Mouse (Mus musculus) adrenal gland (tissue): ENCODE data around the gene Fmo5.

ENCODE experiments used
- intact Hi-C: fragments of 180-260 bp; cut with DNase I; formaldehyde crosslinking; loops from one replicate; pipeline ENCODE4 v1.15.1; 2025
- microRNA-seq, 2 experiments: library from miRNA; unstranded; fragments of <30 nt; microRNA quantifications; one replicate each; pipeline ENCODE4; 2019

Fmo5 gene

DNA sequence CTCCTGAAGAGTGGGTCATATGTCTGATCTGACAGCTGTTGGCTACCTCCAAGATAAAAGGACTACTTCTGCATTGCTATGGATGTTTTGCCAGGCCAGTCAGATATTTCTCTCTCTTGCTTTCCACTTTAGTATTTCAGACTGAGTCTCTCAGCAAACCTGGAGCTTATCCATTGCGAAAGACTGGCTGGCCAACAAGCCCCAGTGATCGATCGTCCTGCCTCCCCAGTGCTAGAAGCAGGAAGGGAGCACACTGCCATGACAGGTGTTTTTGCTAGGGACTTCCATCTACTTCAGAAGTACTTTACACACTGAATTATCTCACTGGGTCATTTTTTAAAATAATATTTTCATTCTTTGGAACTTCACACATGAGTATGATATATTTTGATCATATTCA, 49.8 kb downstream of the Fmo5 start:
- intact Hi-C loops: no loop called here

DNA sequence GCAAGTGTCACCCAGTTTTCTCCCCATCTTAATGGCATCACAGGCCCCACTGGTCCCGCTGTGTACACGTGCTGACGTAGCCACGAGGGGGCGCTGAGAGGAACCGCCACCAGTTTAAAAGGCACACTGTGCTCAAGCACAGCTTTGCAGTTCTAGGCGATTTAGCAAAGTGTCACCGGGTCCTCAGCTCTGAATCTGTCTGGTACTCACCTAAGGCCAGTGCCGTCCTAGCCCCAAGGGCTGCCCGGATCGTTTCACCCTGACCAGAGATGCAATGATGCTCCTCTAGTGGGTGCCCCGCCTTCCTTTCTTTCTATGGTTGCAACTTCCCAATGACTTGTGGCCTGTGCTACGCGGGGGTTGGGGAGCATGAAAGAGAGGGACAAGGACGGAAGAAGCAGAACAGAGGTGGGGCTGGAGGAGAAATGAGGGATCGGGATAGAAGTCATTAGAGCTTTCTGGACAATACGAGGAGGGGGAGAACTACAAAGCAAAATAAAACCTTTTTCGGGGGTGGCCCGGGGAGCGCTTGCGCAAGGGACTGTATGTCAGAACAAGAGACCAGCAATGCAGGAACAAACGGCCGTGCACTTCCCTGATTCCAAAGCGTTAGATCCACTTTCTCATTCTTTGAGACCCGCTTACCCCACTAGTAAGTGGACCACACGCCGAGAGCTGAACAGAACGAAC, 52.2 kb downstream of the Fmo5 start:
- intact Hi-C loops: no loop called here

DNA sequence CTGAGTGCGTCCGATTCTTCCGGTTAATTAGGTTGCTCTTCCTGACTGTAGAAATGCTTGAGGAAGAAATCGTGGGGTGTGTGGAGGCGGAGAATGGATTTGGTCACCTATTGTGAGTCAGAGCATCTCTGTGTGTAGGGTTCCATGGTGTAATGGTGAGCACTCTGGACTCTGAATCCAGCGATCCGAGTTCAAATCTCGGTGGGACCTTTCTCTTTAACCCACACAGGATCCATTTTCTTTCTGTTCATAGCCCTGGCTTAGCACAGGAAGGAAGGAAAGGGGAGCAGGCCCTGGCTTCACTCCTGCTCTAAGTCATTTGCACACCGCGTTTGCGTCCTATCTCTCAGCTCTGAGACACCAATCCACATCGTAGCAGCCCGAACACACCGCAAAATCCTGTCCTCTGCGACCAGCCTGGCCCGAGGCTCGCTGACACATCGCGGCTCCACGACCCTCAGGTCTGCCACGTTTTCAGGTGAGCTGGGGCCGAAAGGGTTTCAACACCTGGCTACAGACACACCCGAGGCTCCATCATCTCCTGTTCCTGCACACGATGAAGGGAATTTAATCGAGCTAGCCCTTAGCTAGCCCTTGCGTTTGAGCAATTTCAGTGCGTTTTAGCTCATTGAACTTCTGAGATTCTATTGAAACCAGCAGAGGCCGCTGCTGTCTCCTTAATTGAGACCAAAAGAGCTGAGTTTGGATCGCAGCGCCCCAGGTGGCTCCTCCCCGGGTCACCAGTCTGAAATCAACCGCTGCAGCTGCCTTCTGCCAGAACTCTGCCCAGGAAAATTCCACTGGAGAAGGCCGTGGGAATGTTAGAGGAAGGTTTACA, 52.9 kb downstream of the Fmo5 start:
- intact Hi-C loops: loop anchor here (2.0 kb wide), 1 partner anchor 197 kb away; no protein-coding TSS in a partner anchor

DNA sequence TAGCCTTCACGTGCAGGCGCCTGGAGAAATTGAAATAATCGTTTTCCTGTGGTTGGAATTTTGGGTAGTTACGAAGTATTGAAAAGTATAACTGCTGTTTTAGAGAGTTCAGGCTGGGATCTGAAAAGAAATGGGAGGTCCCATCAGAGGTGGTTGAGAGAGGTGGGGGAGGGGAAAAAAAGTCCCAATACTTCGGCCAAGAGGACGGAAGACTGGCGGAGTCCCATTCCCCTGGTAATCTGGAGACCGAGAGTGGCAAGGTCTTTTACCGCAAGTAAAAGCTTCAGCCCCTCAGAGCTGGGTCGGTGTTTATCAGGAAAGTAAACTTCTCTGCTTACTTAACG, 53.5 kb downstream of the Fmo5 start:
- intact Hi-C loops: loop anchor here (2.0 kb wide), 1 partner anchor 197 kb away; no protein-coding TSS in a partner anchor

DNA sequence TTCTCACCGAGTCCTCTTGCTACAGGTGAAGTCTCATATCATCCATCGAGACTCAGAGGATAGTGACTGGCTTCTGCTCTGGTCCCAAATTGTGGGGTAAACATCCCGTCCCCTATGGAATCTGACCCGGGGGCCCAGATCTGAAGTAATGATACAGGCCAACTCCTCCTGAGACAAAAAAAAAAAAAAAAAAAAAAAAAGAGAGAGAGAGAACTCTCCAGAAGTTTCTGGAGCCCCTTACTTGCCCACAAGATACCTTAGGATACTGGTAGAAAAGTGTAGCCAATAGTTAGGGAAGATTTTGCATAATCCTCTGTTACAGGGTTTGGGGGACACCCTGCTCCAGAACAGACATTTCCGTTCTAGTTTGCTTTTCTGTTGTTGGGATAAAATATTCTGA, 54.0 kb downstream of the Fmo5 start:
- intact Hi-C loops: loop anchor here (2.0 kb wide), 1 partner anchor 196 kb away; no protein-coding TSS in a partner anchor

DNA sequence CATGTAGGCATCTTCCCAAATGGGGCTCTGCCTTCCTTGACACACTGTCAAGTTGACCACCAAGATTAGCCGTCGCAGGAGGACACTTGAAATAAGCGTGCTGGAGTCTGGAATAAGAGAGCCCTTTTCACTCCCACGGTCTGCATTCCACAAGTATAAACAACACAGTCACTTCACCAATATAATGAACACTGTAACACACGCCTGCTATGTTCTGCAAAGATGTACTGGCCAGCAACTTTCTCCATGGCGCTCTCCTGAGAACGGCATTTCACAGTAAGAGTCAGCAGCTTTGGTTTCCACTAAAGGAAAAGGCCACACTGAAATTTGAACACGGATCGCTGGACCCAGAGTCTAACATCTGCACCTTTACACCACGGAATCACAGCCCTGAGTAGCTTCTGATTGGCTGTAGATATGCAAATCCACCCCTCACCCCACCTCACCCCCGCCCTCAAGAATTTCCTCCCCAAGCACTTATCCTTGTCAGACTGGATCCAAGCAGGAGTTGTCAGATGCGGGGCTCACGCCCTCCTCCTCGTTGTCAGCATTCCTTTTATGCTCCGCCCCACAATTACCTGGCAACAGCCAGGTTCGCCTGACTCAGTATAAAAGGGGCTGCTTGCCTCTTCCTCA, 55.1 kb downstream of the Fmo5 start:
- intact Hi-C loops: loop anchor here (2.0 kb wide), 1 partner anchor 195 kb away; no protein-coding TSS in a partner anchor

DNA sequence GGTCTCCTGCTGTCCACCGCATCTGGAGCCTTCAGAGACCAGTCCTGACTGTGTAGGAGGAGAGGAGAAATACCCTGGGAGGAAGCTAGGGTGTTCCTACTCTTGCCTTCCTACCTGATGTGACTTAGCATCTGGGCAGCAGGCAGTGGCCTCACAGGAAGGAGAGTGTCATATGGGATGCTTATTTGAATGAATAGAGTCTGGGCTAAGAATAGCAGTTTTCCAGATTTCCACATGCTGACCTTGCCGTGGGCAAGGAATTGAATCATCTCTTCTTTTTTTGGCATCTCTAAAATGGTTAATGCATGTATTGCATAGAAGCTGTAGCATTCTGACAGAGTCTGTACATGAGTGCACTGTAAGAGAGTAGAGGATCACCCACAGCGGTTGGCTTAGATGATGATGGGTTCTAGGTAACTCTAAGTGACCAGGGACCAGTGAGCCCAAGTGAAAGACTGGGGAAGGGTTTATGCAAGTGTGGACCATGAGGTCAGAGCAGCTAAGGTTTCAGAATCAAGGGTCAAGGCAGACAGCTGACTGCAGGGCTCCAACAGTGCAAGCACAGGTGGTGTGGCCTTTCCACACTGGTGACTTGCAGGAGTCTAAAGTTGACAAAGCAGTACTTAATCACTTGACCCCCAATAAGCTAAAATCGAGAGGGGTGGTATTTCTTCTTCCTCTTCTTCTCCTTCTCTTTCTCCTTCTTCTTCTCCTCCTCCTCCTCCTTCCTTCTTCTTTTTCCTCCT, 57.9 kb downstream of the Fmo5 start:
- intact Hi-C loops: no loop called here

DNA sequence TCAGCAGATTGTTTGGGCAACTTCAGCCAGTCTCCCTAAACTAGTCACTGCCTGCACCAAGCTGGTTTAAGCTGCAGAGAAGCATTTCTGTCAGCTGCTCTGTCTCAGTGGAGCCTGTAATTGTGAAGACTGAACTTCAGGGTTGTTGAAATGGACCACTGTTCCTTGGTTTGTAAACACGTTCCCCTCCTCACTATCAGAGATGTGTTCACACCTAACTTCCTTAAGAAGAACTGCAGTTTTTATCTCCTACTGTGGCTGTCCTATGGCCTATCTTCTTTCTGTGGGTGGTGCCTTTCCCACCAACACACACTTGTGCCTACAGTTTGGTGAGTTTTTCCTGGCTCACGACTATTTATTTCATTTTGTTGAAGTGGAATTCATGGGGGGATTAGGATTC, 60.7 kb downstream of the Fmo5 start:
- intact Hi-C loops: no loop called here

DNA sequence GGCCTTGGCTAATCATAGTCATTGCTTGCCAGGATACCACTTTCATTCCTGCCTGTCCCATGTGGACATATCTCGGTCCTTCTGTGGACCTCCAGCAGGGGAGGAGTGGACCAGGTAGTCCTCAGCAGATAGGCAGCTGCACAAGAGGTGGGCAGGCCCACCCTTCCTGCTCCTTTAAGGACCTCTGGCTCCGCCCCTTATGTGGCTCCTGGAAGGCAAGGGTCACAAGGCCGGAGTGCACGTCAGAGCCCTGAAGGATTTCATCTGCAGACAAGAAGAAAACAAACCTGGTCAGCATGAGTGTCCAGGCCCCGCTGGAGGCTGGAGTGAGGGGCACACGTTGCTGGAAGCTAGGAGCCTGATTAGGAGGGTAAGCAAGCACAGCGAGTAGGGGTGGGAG, 62.0 kb downstream of the Fmo5 start:
- intact Hi-C loops: no loop called here

DNA sequence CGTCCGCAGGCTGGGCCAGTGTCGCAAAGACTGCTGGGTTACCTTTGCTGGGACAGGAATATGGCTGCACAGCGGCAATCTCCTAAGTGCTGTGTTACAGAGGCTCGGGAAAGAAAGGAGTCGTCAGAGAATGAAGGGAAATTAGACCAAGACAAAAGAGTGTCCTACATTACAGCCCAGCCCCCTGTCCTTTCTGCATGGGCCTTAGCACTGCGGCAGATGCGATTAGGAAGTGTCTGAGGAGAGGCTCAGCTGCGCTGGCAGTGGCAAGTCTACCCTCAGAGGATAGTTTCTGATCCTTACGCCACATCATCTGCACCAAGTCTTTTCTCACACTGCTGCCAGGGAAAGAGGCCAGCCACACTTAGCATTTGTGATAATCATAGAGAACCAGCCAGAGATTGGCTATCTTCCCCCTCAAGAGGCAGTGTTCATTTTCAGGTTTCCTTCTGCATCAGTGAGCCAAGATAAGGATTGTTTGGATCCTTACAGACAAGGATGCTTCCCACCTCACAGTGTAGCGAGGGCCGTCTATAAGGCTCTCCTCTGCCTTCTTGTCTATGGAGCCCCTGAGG, 62.9 kb downstream of the Fmo5 start:
- intact Hi-C loops: no loop called here

DNA sequence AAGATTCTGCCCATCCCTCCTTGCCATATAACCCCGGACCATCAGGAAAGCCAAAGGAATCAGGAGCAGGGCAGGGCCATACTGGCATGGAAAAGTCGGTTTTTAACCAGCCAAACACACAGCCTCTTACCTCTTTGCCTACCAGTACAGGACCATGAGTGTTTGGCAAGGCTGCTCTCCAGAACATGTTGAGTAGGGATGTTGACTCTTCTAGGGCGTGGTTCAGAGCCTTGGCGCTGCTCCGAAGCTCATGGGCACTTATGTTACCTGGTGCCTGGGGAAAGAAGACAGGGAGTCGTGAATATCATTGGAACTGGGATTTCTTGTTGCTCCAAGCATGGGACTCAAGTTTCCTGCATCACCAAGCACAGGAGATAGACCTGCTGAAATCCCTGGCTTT, 65.2 kb downstream of the Fmo5 start:
- intact Hi-C loops: no loop called here

DNA sequence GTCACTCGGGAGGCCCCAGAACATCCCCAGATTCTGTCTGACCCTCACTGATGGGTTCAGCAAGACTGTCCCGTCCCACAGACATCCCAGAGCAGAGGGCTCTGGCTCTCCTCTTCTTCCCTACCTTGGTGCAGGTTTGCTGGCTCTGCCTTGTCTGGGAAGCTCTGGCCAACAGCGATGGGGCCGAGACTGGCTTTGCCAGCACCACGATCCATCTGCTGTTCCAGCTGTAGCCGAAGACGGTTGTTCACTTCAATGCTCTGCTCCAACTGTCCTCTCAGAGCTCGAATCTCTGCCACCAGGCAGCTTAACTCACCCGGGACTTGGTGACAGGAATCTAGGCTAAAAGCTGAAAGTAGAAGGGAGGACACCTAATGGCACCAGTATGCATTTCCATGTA, 68.3 kb downstream of the Fmo5 start:
- intact Hi-C loops: no loop called here

DNA sequence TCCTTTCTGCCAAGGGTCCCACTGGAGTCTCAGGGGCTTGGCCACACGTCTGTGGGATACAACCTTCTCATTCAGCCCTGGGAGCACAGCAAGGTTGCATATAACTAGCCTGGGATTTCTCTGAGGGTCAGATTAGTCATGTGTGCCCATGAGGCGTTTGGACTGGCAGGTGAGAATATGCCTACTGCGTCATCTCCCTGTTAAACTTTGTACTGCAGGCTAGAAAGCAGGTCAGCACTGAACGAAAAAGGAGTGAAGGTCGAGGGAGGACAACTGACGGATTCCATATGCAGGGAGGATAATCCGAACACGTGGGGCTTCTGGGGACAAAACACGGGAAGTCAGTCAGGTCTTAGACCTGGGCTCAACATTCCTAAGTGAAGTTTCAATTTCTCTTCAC, 68.7 kb downstream of the Fmo5 start:
- intact Hi-C loops: no loop called here

DNA sequence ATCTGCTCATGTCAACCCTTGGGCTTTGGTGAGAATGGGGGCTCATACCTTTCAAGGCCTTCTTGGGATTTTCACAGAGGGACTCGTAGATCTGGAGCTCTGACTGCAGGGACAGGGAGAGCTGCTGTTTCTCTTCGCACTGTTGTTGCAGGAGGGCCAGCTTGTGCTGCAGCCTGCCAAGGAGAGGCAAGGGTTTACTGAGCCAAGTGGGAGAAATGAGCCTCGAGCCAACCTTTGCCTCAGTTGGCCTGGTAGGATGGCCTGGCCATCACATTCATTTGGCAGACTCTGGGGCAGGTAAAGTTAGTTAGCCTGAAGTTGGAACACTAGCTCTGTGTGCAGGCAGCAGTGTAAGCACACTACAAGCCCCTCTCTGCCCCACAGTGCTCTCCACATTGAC, 70.5 kb downstream of the Fmo5 start:
- intact Hi-C loops: no loop called here

DNA sequence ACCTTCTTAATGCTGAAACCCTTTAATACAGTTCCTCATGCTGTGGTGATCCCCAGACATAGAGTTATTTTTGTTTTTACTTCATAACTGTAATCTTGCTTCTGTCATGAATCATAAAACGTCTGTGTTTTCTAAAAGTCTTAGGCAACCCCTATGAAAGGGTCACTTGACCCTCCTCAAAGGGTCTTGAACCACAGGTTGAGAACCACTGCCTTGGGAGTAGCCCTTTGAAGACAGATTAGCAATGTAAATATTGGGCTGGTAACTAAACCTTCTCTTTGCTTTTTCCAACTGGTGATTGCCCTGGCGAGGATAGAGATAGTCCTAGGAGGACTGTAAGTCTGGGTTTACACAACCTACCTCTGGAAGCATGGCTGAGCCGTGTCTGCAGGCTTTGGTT, 72.6 kb downstream of the Fmo5 start:
- intact Hi-C loops: no loop called here

DNA sequence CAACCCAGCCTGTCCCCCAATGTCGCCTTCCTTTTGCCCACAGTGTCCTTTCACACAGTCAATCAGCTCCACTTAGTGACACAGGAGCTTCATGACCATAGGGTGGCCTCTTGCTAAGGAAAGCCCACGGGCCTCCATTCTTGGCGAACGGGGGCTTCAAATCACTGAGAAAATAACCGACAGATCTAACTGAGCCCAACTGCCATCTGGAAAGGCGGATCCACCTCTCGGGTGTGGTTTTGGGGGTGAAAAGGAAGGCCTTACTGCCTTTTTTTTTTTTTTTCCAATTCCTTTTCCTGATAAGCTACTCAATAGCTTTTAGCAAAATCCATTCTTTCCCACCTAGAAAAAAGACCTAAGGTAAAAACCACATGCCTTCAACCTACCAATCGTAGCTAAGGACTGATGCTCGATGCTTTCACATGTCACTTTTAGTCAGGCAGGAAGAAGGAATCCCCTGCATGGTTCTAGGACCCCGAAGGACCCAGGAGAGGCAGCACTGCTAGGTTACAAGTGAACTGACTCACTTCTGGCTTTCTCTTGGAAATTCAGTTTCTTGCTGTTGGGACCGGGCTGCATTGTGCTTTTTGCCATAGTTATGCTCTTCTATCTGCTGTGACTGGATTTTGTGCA, 74.0 kb downstream of the Fmo5 start:
- intact Hi-C loops: no loop called here

Small RNA genes within 50 kb of the gene (microRNA-seq; reads per million reads assigned to microRNA genes)
- 0 reads per million in 2 experiments for gene Mir7225
